Mouse (Mus musculus) cerebellum, adult 2 months (tissue): ENCODE measurements at regions not wholly inside any gene's neighbourhood (a gene's known extent, or its start where the extent isn't known, plus 50 kb on each side); places are given as distances from the start of the nearest gene placed in this dataset.

ENCODE experiments used
- CTCF ChIP-seq: fragments of 200-500 bp; IDR thresholded peaks from 2 replicates; pipeline ENCODE4 v1.5.1; 2011; ENCODE audit warnings: low read depth, mild to moderate bottlenecking, control low read depth, low read length, moderate library complexity, borderline replicate concordance; ENCODE audit not compliant: insufficient read depth
- POLR2A ChIP-seq: fragments of 200-500 bp; IDR thresholded peaks from 2 replicates; pipeline ENCODE4 v1.6.1; 2011; ENCODE audit warnings: low read length, control low read depth, borderline replicate concordance; ENCODE audit not compliant: insufficient read depth

- TF ChIP-seq CTCF (no peak), POLR2A (no peak)
These were observed 359.7 kb upstream of the Zfp960 start for GRCm38 (mm10) chr17:16704199-16704598.
